Mouse (Mus musculus) kidney, adult 10 weeks (tissue): ENCODE results near the gene Serpina10. TPM values are rescaled to one million over a fixed set of nuclear protein-coding genes. Genes with fewer than 3 reads are reported as not detected.

Experiments
- polyA plus RNA-seq: library from polyadenylated mRNA; stranded (reverse); fragments of 350-450 nt; fragmentation: Illumina TruSeq; extraction: RNeasy Lipid Tissue Mini Kit (QIAGEN cat#74804); gene quantifications from one replicate; pipeline ENCODE4 v1.2.3, GENCODE M21; 2014; ENCODE audit warnings: low read depth, low replicate concordance

Serpina10 gene
- 1.1 TPM for polyA plus RNA-seq

DNA sequence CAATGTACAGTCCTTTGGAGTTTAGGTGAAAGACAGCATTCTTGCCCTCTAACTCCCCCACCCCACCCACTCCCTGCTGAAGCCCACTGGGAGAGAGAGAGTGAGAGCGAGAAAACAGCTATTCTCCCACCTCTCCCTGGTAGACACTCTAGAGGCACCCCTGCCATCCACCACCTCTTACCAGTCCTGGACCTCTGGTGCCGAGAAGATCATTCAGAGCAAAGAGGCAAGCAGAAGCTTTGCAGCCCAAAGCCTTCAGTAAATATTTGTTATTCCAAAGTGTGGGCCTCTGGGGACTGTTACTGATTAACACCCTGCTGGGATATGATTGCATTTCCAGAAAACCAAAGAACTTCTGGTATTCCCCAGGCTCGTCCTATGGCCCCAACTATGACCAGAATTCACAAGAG lies at the start of gene Serpina10:
TSS of gene Serpina10 (minus strand) at position 242 of the 410 bp plus-strand sequence.

DNA sequence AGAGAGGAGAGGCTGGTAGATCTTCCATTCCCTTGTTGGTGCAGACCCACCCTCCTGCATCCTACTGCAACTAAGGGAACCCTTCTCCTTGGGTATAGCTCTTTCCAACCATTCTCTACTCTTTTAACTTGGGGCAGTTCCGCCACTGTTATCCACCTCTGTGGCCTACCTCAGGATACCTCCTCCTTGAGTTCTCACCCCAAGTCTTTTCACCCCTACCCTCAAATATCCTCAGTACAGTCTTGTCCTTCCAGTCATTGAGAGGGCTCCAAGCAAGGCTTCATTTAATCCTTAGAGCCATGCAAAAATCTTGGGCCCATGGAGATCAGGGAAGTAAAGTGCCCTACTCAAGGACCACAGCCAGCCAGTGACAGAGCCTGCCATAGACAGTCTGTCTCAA lies 44.8 kb upstream of the Serpina10 start, which contains the start of gene Serpina16:
TSS of gene Serpina16 (minus strand) at position 101 of the 400 bp plus-strand sequence.

DNA sequence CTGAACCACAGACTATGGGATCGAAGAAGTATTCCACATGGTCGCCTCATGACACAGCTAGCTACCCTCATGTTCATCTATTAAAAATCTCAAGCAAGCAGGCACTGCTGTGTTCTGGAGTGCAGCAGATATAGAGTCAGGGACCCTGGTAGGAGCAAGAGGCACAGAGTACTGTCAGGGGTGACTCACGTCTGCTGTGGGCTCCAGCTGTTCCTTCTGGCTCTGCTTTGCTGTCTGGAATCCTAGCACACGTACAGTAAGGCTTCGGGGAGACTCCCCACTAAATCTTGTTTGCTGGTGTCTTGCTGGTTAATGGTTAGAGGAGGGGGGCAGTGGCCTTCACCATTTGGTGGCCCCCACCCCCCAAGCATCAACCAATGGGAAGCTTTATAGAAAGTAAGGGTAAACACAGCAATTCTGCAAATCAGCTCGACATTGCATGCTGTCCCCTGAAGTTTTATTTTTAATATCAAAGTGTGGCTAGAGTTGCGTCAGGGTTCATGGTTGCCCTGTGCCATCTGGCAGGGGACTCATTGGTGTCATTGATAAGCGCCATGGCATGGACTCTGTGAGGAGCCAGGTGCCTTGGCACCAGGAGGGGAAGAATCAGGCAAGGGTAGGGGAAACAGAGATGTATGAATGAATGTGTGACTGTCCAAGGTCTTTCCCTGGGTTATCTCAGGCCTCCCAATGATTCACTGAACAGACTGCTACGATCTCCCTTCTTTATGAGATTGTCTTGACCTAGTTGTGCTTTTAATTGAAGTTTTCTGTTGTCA lies 25.8 kb upstream of the Serpina10 start, which contains the start of gene Serpina6:
TSS of gene Serpina6 (minus strand) at position 365 of the 779 bp plus-strand sequence.

Other genes with a start within 250 kb of the Serpina10 start
- gene Otub2, start 242.8 kb downstream of the Serpina10 start, polyA plus RNA-seq = 2.4 TPM
- gene 9330161L09Rik, start 223.6 kb downstream of the Serpina10 start, polyA plus RNA-seq = not detected
- 28.3 TPM for gene Ddx24, start 205.6 kb downstream of the Serpina10 start, polyA plus RNA-seq
- gene Ifi27, start 197.2 kb downstream of the Serpina10 start, polyA plus RNA-seq = 32.7 TPM
- 3.8 TPM for gene Ifi27l2a, start 187.8 kb downstream of the Serpina10 start, polyA plus RNA-seq
- gene Ifi27l2b, start 174.2 kb downstream of the Serpina10 start, polyA plus RNA-seq = not detected
- 13.3 TPM for gene Ppp4r4, start 99.2 kb downstream of the Serpina10 start, polyA plus RNA-seq
- gene Serpina6, start 25.8 kb upstream of the Serpina10 start, polyA plus RNA-seq = 6.3 TPM
- gene Serpina16, start 44.7 kb upstream of the Serpina10 start, polyA plus RNA-seq = not detected
- 480 TPM for gene Serpina1f, start 64.1 kb upstream of the Serpina10 start, polyA plus RNA-seq
- 31.0 TPM for gene Serpina1d, start 142.1 kb upstream of the Serpina10 start, polyA plus RNA-seq
- 1.8 TPM for gene Serpina1b, start 198.9 kb upstream of the Serpina10 start, polyA plus RNA-seq
- gene Serpina1a, start 232.1 kb upstream of the Serpina10 start, polyA plus RNA-seq = 8.7 TPM